ENCODE assay signal across 8 mouse cellular contexts in the genomic region with DNA sequence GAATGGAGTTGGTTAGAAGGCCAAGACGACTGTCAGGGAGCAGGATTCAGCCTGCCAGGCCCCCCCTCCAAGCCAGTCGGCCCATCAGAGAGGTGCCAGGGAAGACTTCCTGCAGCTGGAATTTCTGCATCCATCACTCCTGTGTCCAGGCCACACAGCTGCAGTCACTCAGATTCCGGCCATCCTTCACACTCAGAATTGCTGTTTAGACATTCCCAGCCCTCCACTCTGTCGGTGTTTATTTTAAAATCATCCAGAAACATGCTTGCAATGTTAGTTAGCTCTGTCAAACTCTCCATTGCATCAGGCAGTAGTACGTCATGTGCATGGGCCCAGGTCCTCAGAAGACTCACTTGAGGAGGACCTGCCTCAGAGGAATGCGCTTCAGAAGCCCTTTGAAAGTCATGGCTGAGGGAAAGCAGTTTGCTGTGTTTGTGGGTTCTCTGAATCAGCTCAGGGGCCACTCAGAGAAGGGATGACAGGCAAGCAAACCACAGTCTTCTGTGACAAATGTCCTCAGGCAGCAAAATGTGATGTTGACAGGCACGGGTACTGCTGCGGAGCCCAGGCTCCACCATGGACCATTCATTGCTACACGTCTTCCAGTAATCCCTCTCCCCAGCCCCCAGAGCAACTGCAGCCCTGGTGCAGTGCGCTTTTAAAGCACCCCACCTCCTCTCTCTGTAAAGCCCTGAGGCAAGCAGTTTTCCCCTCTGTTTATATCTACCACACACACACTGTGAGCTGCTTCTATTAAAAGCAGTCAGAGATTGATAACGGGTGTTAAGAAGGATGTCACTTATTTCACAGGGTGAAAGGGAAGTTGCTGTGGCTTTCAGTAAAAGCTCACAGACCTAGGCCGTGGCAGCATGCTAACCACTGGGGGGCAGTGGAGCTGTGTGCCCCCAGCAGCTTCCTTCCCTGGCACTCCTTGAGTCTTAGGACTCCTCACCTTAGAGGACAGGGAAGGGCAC.
A peak's percentile ranks its signal among the peaks of the same experiment; 100 is the strongest.
DNase-seq lines count a peak whose midpoint lies in the region; ATAC-seq and TF ChIP-seq lines count a peak whose summit lies in the region.

No protein-coding gene starts in this region.

- H3K4me1 ChIP-seq in E14TG2a.4 (replicated peaks; ENCODE audit: low read depth, low read length), result peaks cover 13% of the 10 kb centered on the region
- peaks cover 28% of the 10 kb centered on the region for H3K4me1 ChIP-seq in embryonic facial prominence, embryonic 15.5 days
- peaks cover 9% of the 10 kb centered on the region for H3K4me1 ChIP-seq in liver, embryonic 16.5 days (ENCODE audit: control insufficient read depth, low read depth, low read length)

- no peaks in the 10 kb centered on the region for H3K27me3 ChIP-seq in E14TG2a.4 (ENCODE audit: insufficient read depth, low read length)
- H3K27me3 ChIP-seq in embryonic facial prominence, embryonic 15.5 days, result no peaks in the 10 kb centered on the region
- no peaks in the 10 kb centered on the region for H3K27me3 ChIP-seq in liver, embryonic 16.5 days (ENCODE audit: control insufficient read depth, insufficient read depth, low read depth, low read length)

- peak; percentile 46 to 50 for DNase-seq in heart, adult 18-20 months
- no peak for DNase-seq in heart, adult 8-10 months (ENCODE audit: low spot score)
- peak; percentile 85 for DNase-seq in induced T-regulatory cell, adult 2 months (ENCODE audit: low read depth)
- DNase-seq in retina, embryonic 14.5 days (ENCODE audit: low spot score), result peak; percentile 20
- DNase-seq in cerebellum, adult 18-20 months, result no peak

- no peak overlapping the region for H3K4me3 ChIP-seq in E14TG2a.4 (replicated peaks; ENCODE audit: low read length)
- H3K4me3 ChIP-seq in embryonic facial prominence, embryonic 15.5 days (replicated peaks), result no peak overlapping the region
- no peak overlapping the region for H3K4me3 ChIP-seq in liver, embryonic 16.5 days (ENCODE audit: low read depth, low read length)

- no peak overlapping the region for H3K9ac ChIP-seq in embryonic facial prominence, embryonic 15.5 days
- no peak overlapping the region for H3K9ac ChIP-seq in liver, embryonic 16.5 days (ENCODE audit: low read depth, low read length)

- H3K4me2 ChIP-seq in embryonic facial prominence, embryonic 15.5 days (replicated peaks), result no peak overlapping the region
- H3K4me2 ChIP-seq in liver, embryonic 16.5 days (ENCODE audit: low read depth, low read length), result no peak overlapping the region

- TF ChIP-seq CTCF in E14TG2a.4 (conservative IDR thresholded peaks at IDR 0.05; ENCODE audit: low read length), result peak; percentile 15

- peak overlapping the region; percentile 28 for H3K27ac ChIP-seq in embryonic facial prominence, embryonic 15.5 days (replicated peaks)
- H3K27ac ChIP-seq in liver, embryonic 16.5 days (ENCODE audit: low read length), result peak overlapping the region; percentile 39; the same call in 1 of the 2 replicates

- H3K36me3 ChIP-seq in E14TG2a.4 (ENCODE audit: insufficient read depth, low read length), result peaks cover 32% of the 10 kb centered on the region
- H3K36me3 ChIP-seq in embryonic facial prominence, embryonic 15.5 days, result no peaks in the 10 kb centered on the region
- no peaks in the 10 kb centered on the region for H3K36me3 ChIP-seq in liver, embryonic 16.5 days (ENCODE audit: control insufficient read depth, insufficient read depth)

- H3K9me3 ChIP-seq in E14TG2a.4 (ENCODE audit: low read length), result no peaks in the 10 kb centered on the region
- H3K9me3 ChIP-seq in embryonic facial prominence, embryonic 15.5 days (replicated peaks), result no peaks in the 10 kb centered on the region
- H3K9me3 ChIP-seq in liver, embryonic 16.5 days (replicated peaks; ENCODE audit: control insufficient read depth, low read length), result no peaks in the 10 kb centered on the region

- ATAC-seq in embryonic facial prominence, embryonic 15.5 days (ENCODE audit: insufficient number of reproducible peaks, low FRiP score, low TSS enrichment, low read depth), result peak; percentile 44; the same call in 1 of the 2 replicates
- ATAC-seq in liver, embryonic 16.5 days (ENCODE audit: low read depth), result peak; percentile 25

- WGBS in embryonic facial prominence, embryonic 15.5 days, result 30% methylated on average over 12 of the region's 12 CpGs
- 24% methylated on average over 12 of the region's 12 CpGs for WGBS in liver, embryonic 16.5 days (ENCODE audit: insufficient replicate concordance)

Comparison
In these comparisons a context has a peak if more than half of its experiments do, and no peak if none do; other contexts are left out.
1. DNase-seq: peak in heart, adult 18-20 months (2 of 2), induced T-regulatory cell, adult 2 months (single experiment) and retina, embryonic 14.5 days (single experiment); none in heart, adult 8-10 months (single experiment) and cerebellum, adult 18-20 months (0 of 2).